Mouse (Mus musculus): ENCODE data around the gene Art2b.

GRCm38 (mm10) chr7:101574413-101574812, 11.0 kb downstream of the Art2b start:
- no peak for TF ChIP-seq ZC3H11A (IDR thresholded peaks at IDR 0.05; ENCODE audit: low read depth, low read length)
- TF ChIP-seq CTCF (conservative IDR thresholded peaks at IDR 0.05 in 1 of 2, IDR thresholded peaks at IDR 0.05 in 1 of 2; ENCODE audit: low read depth in 2 of 2, low read length in 2 of 2), result no peak
